Mouse (Mus musculus): ENCODE data around the gene Arhgef15.

DNA sequence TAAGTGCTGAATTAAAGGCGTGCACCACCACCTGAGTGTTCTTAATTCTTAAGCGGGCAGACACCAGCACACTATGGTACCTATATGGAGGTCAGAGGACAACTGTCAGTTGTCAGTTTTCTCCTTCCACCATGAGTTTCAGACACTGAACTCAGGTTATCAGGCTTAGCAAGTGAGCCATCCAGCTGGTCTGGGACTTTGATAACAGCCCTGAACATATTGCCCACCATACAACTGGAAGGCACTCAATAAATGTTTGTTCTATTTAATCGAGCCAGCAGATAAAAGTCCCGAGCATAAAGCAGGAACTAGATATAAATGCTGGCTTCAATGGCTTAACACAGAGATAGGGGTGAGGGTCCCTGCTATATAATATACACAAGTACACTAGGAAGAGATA is 39.8 kb upstream of the Arhgef15 start:
- TF ChIP-seq CTCF (IDR thresholded peaks at IDR 0.05; ENCODE audit: control insufficient read depth, insufficient read depth, insufficient read length), result no peak
- TF ChIP-seq CEBPB (IDR thresholded peaks at IDR 0.05; ENCODE audit: low read depth), result no peak
- no peak for TF ChIP-seq MYOD1 (IDR thresholded peaks at IDR 0.05; ENCODE audit: control insufficient read depth, insufficient read length, low read depth)
